Mouse (Mus musculus) E14TG2a.4 (cell line): ENCODE data around the gene Neurl2.

Experiments used
- CTCF ChIP-seq: conservative IDR thresholded peaks from 2 replicates; pipeline ENCODE4 v1.5.1; 2014; ENCODE audit warnings: low read length
- POU5F1 ChIP-seq: IDR thresholded peaks from 2 replicates; pipeline ENCODE4 v1.6.1; 2014; ENCODE audit warnings: low read length, borderline replicate concordance

DNA sequence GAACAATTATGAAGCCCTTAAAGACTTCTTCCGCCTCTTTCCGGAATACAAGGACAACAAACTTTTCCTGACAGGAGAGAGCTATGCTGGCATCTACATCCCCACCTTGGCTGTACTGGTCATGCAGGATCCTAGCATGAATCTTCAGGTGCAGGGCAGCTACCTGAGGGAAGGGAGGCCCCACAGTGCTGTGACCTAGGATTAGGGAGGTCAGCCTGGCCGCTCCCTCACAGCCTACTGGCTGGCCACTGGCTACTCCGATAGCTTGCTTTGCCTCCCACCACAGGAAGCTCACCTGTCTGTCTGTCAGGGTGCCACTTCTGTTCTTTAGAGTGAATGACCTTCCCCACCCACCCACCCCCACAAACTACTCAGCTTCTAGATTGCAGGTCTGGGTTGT is 1.9 kb upstream of the Neurl2 start:
- no peak for TF ChIP-seq POU5F1
- no peak for TF ChIP-seq CTCF
